Mouse (Mus musculus) kidney, postnatal 4 days (tissue): ENCODE results near the gene Mex3a.

Source experiments
- DNase-seq, 2 experiments: peaks; one replicate each; pipeline ENCODE4 v3.0.0; 2021; ENCODE audit warnings: mixed read lengths in 2 of 2

Gene Mex3a

GRCm38 (mm10) chr3:88532299-88532674 lies at the start of gene Mex3a:
TSS of gene Mex3a (plus strand) at chr3:88532395.
- DNase-seq, result no peak

DNA sequence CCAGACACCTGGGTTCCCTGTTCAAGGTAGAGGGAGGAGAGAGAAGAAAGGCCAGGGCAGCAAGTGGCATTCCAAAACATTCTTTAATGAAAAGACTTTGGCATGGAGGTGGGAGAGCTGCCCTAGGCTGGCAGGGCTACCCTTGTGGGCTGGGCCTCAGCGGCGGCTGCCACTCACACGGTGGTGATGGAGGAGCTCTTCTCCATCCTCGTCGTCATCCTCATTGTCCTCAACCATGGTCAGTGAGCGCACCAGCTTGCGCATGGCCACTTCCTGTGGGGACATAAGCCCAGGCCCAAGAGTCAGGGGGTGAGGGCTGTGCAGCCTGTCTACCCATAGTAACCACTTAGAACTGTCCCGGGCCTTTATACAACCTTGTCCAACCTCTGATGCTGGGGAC lies 49.1 kb upstream of the Mex3a start:
- DNase-seq, result no peak

DNA sequence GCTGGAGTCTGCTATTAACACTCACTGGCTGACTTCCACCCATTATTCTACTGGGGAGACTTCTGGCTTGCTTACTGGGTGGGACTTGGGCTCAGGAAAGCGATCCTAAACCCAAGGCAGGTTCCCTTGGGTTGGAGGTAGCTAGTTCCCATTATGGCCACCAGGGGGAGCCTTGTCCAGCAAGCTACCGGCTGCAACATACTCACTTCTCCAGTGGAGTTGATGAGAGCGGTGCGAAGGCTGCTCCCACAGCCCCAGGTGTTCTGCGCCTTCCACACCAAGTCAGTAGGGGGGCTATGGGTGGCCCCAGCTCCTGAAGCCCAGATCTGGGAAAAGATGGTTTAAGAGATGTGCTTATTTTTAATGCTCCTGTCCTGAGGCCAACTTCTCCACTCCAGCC lies 48.6 kb upstream of the Mex3a start:
- DNase-seq, result peak; percentile 88 to 90

- peak in 1 of 2 experiments; percentile 58 for DNase-seq
Observed at GRCm38 (mm10) chr3:88484597-88485316, 47.4 kb upstream of the Mex3a start.

- no peak for DNase-seq
Observed at GRCm38 (mm10) chr3:88486043-88486442, 46.2 kb upstream of the Mex3a start.

GRCm38 (mm10) chr3:88486887-88487286 lies 45.3 kb upstream of the Mex3a start:
- DNase-seq, result no peak

GRCm38 (mm10) chr3:88487396-88487795 lies 44.8 kb upstream of the Mex3a start:
- DNase-seq, result no peak

GRCm38 (mm10) chr3:88493706-88494582 lies 38.3 kb upstream of the Mex3a start:
- no peak for DNase-seq

DNA sequence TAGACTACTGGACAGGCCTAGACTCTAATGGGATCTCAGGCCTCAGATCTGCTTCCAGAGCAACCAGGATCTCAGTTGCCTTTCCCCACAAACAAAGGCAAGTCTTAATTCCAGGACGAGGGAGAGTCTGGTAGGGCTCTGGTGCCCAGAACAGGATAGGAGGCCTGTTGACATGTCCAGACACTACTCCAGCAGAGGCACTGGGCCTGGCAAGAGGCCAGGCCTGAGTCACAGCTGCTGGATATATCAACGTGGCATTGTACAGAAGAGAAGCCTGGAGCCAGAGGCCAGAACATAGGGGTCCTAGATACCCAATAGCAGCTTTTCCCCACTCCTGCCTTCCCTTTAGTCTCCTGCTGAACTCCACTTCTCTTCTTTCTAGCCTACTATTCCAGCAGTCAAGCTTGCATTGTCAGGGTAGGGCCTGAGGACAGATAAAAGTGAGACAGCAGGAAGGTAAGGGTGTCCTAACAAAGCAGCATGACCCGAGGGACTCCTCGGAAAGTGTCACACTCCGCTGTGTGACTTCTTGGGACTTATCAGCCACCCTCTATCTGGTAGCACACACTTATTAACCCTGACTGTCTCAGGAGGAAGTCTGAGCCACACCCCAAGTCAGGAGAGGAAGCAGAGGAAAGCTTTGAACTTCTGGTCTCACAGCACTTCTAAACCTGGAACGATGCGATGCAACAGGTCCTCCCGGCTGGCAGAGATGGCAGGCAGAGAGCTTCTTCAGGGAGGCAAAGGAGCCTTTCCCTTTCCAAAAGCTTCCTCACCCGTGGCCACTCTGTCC lies 37.2 kb upstream of the Mex3a start:
- DNase-seq, result peak; percentile 54 to 61

DNA sequence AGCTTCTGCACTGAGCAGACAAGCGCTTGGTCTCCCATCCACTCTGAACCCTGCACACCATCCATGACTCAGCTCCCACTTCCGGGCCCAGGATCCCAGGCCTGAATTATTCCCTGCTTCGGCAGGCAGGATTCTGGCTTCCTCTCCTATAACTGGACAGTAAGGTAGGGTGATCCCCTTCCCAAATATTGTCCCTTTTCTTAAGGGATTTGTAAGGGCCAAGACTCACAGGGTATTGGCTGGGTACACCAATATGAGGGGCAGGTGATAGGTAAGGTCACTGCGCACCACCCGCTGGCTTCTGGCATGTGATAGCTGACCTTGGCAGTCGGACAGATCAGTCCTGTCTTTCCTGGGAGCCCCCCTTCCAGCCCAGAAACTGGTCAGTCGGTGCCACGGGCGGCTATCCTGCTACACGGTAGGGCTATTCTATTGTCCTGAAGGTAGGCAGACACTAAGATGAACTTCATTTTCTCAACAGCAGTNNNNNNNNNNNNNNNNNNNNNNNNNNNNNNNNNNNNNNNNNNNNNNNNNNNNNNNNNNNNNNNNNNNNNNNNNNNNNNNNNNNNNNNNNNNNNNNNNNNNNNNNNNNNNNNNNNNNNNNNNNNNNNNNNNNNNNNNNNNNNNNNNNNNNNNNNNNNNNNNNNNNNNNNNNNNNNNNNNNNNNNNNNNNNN lies 36.3 kb upstream of the Mex3a start:
- peak in 1 of 2 experiments; percentile 21 for DNase-seq

DNA sequence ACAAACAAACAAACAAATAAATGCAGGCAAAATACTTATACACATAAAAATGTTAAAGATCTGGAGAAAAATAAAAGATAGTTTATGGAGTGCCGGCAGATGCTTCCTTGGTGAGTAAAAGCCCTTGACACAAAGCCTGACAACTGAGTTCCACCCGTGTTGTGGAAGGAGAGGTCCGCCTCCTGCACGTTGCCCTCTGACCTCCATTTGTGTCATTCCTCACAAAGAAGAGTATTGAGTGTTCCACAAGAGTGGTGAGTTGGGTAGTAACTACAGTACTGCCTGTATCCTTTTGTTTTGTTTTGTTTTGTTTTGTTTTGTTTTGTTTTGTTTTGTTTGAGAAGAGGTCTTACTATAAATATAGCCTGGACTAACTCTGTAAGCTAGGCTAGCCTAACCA lies 32.6 kb upstream of the Mex3a start:
- DNase-seq, result no peak

- DNase-seq, result no peak
Observed at GRCm38 (mm10) chr3:88500087-88500486, 32.1 kb upstream of the Mex3a start.

- peak in 1 of 2 experiments; percentile 61 for DNase-seq
Observed at GRCm38 (mm10) chr3:88500655-88501365, 31.4 kb upstream of the Mex3a start.

- DNase-seq, result no peak
Observed at GRCm38 (mm10) chr3:88501366-88502030, 30.7 kb upstream of the Mex3a start.

- DNase-seq, result peak; percentile 59 to 74
Observed at GRCm38 (mm10) chr3:88502031-88502571, 30.1 kb upstream of the Mex3a start.

- peak; percentile 85 to 91 for DNase-seq
Observed at GRCm38 (mm10) chr3:88502641-88503504, 29.3 kb upstream of the Mex3a start.

GRCm38 (mm10) chr3:88503505-88503863 lies 28.7 kb upstream of the Mex3a start:
- no peak for DNase-seq

DNA sequence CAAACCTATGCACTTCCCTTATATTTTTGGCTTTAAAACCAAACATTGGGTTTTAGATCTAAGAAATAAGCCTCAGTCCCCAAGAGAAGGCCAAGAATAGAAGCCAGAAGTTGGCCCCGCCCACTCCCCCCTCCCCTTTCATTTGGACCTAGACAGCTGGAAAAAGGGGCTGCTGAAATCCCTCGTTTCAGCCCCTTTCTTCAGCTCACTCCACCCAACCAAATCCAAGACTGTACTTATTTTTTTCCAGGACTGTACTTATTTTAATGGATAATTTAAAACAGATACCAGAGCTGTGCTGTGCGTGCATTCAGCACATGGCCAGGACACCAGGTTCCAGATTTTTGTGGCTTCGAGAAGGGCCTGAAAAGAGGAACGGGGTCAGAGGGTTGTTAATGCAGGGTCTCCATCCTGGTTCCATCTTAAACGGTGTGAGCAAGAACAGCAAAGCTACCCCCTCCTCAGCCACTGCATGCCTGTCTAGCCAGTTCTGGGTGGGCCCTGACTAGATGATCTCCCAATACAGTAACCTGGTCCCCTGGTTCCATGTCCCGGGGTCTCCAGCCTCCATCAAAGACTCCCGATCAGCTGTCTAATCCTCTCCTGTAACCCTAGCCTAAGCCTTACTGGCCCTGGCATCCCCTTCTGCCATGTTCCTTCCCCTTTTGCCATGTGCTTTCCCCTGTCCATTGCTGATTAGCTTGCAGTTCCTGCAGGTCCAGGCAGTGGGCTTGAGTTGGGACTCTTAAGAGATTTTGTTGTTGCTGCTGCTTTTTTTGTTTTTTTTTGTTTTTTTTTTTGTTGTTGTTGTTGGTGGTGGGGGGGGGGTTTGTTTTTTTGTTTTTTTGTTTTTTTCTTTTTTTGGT lies 28.1 kb upstream of the Mex3a start:
- peak in 1 of 2 experiments; percentile 42 for DNase-seq

DNA sequence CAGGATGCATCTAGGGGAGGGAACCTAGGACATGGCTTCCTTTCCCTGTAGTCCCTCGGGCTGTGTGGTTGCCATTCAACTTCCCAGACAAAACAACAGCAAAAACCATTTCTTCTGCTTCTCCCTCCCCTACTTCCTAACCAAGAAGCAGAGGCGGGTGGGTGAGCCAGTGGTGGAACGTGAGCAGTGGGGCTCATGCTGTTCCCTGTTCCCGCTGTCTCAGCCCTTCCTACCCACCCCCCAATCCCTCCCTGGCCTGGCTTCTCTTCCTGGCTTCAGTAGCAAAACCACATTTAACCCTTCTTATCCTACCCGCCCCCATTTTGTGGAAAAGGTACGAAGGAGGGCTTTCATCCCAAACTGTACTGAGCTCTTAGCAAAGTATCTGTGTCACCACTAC lies 27.1 kb upstream of the Mex3a start:
- DNase-seq, result no peak
